10 mouse cellular contexts compared by ENCODE assay signal in the genomic region with DNA sequence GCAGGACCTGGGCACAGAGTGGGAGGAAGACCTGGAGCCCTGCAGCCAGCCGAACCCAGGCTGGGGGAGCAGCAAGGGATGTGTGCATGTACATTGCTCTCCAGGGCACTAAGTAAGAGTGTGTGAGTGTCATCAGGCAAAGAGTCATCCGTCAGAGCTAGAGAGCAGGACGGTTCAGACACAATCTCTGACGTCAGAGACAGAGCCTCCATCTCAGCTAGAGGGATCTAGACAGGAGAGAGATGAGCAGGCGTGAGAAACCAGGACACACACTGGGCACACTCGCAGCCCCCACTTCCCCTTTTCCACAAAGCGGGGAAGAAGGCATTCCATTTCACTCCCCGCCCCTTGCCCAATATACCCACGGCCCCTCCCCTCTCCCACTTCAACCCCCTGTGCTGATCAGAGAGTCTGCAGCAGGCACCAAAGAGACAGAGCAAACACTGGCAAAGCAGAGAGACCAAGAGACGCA. TPM values are rescaled to one million over a fixed set of nuclear protein-coding genes. Genes with fewer than 3 reads are reported as not detected.
A peak's percentile ranks its signal among the peaks of the same experiment; 100 is the strongest.
DNase-seq lines count a peak whose midpoint lies in the region; ATAC-seq and TF ChIP-seq lines count a peak whose summit lies in the region.
"Had no signal": no experiment of that assay in that cellular context is flagged by ENCODE, and none has a peak within 500 bp of the region (broad histone marks: within the 10 kb centered on the region; RNA-seq: fewer than 3 reads in every experiment).

No protein-coding gene starts in this region.

- no peak for TF ChIP-seq CTCF in midbrain, postnatal 0 days (IDR thresholded peaks at IDR 0.05)

- H3K27ac ChIP-seq in limb, embryonic 13.5 days, result no peak overlapping the region
- H3K27ac ChIP-seq in limb, embryonic 10.5 days, result no peak overlapping the region; the same call in 1 of the 2 replicates
- H3K27ac ChIP-seq in embryonic facial prominence, embryonic 14.5 days (replicated peaks; ENCODE audit: low read depth, low read length), result 0 out of 2 replicates have a peak overlapping the region, but pooled peaks have one; percentile 3
- H3K27ac ChIP-seq in hindbrain, embryonic 12.5 days, result peak overlapping the region; percentile 84
- H3K27ac ChIP-seq in midbrain, postnatal 0 days (ENCODE audit: low read depth, low read length), result peak overlapping the region; percentile 13; the same call in 1 of the 2 replicates

- H3K36me3 ChIP-seq in limb, embryonic 13.5 days, result peaks cover 97% of the 10 kb centered on the region
- peaks cover 92% of the 10 kb centered on the region for H3K36me3 ChIP-seq in limb, embryonic 10.5 days
- peaks cover 85% of the 10 kb centered on the region for H3K36me3 ChIP-seq in embryonic facial prominence, embryonic 14.5 days (ENCODE audit: control insufficient read depth, insufficient read depth, low read length)
- peaks cover 39% of the 10 kb centered on the region for H3K36me3 ChIP-seq in hindbrain, embryonic 12.5 days
- peaks cover 38% of the 10 kb centered on the region for H3K36me3 ChIP-seq in midbrain, postnatal 0 days (ENCODE audit: insufficient read depth, low read length)
- H3K36me3 ChIP-seq: G1E had no signal

- 43% methylated on average over 10 of the region's 10 CpGs for WGBS in limb, embryonic 13.5 days
- WGBS in limb, embryonic 10.5 days, result 32% methylated on average over 10 of the region's 10 CpGs
- WGBS in embryonic facial prominence, embryonic 14.5 days, result 38% methylated on average over 10 of the region's 10 CpGs
- 14% methylated on average over 10 of the region's 10 CpGs for WGBS in hindbrain, embryonic 12.5 days
- WGBS in midbrain, postnatal 0 days, result 16% methylated on average over 10 of the region's 10 CpGs

- peaks cover 35% of the 10 kb centered on the region for H3K4me1 ChIP-seq in limb, embryonic 13.5 days
- peaks cover 43% of the 10 kb centered on the region for H3K4me1 ChIP-seq in limb, embryonic 10.5 days
- H3K4me1 ChIP-seq in embryonic facial prominence, embryonic 14.5 days (ENCODE audit: control insufficient read depth, insufficient read depth, low read length), result peaks cover 17% of the 10 kb centered on the region
- H3K4me1 ChIP-seq in hindbrain, embryonic 12.5 days, result peaks cover 57% of the 10 kb centered on the region
- H3K4me1 ChIP-seq in midbrain, postnatal 0 days (ENCODE audit: insufficient read depth, low read length), result 0 out of 2 replicates have a peak, but pooled peaks cover 4% of the 10 kb centered on the region

- H3K27me3 ChIP-seq in limb, embryonic 13.5 days, result no peaks in the 10 kb centered on the region
- peaks cover 51% of the 10 kb centered on the region for H3K27me3 ChIP-seq in limb, embryonic 10.5 days (ENCODE audit: low read depth, poor library complexity, severe bottlenecking)
- no peaks in the 10 kb centered on the region for H3K27me3 ChIP-seq in embryonic facial prominence, embryonic 14.5 days (replicated peaks; ENCODE audit: control insufficient read depth, insufficient read depth, low read length)
- H3K27me3 ChIP-seq in hindbrain, embryonic 12.5 days, result peaks cover 9% of the 10 kb centered on the region
- H3K27me3 ChIP-seq in midbrain, postnatal 0 days (ENCODE audit: insufficient read depth, low read length), result no peaks in the 10 kb centered on the region

- ATAC-seq in limb, embryonic 13.5 days (ENCODE audit: low FRiP score, low read depth), result peak; percentile 3; the same call in 1 of the 2 replicates
- peak; percentile 39; the same call in 1 of the 2 replicates for ATAC-seq in embryonic facial prominence, embryonic 14.5 days (ENCODE audit: low read depth)
- peak; percentile 73 for ATAC-seq in hindbrain, embryonic 12.5 days (ENCODE audit: low FRiP score)
- ATAC-seq in midbrain, postnatal 0 days (ENCODE audit: low FRiP score), result peak; percentile 35

- H3K4me2 ChIP-seq in limb, embryonic 13.5 days (replicated peaks), result no peak overlapping the region
- no peak overlapping the region for H3K4me2 ChIP-seq in embryonic facial prominence, embryonic 14.5 days (ENCODE audit: low read depth, low read length)
- peak overlapping the region; percentile 33 for H3K4me2 ChIP-seq in hindbrain, embryonic 12.5 days (replicated peaks)
- peak overlapping the region; percentile 21; the same call in 1 of the 2 replicates for H3K4me2 ChIP-seq in midbrain, postnatal 0 days (ENCODE audit: low read depth, low read length, poor library complexity, severe bottlenecking)

- H3K9ac ChIP-seq in limb, embryonic 13.5 days, result peak overlapping the region; percentile 13; the same call in 1 of the 2 replicates
- no peak overlapping the region for H3K9ac ChIP-seq in embryonic facial prominence, embryonic 14.5 days (ENCODE audit: low read depth, low read length)
- 0 out of 2 replicates have a peak overlapping the region, but pooled peaks have one; percentile 1 for H3K9ac ChIP-seq in hindbrain, embryonic 12.5 days
- peak overlapping the region; percentile 19; the same call in 1 of the 2 replicates for H3K9ac ChIP-seq in midbrain, postnatal 0 days (replicated peaks; ENCODE audit: low read length, poor library complexity, severe bottlenecking)

- DNase-seq in limb, embryonic 10.5 days (ENCODE audit: low spot score), result no peak
- DNase-seq in embryonic facial prominence, embryonic 14.5 days (ENCODE audit: low spot score), result no peak
- no peak for DNase-seq in midbrain, postnatal 0 days (ENCODE audit: low spot score)
- no peak for DNase-seq in B cell, adult 2 months
- no peak for DNase-seq in thymus, adult 18-20 months
- DNase-seq: adrenal gland, postnatal 36 days; thymus, postnatal 4 days had no signal

- no peaks in the 10 kb centered on the region for H3K9me3 ChIP-seq in limb, embryonic 13.5 days
- no peaks in the 10 kb centered on the region for H3K9me3 ChIP-seq in limb, embryonic 10.5 days (replicated peaks)
- H3K9me3 ChIP-seq in embryonic facial prominence, embryonic 14.5 days (ENCODE audit: control insufficient read depth, low read length), result no peaks in the 10 kb centered on the region
- H3K9me3 ChIP-seq in hindbrain, embryonic 12.5 days (replicated peaks), result no peaks in the 10 kb centered on the region
- no peaks in the 10 kb centered on the region for H3K9me3 ChIP-seq in midbrain, postnatal 0 days (ENCODE audit: low read length)
- H3K9me3 ChIP-seq: G1E had no signal

- H3K4me3 ChIP-seq in limb, embryonic 13.5 days, result no peak overlapping the region
- H3K4me3 ChIP-seq in limb, embryonic 10.5 days, result no peak overlapping the region
- H3K4me3 ChIP-seq in embryonic facial prominence, embryonic 14.5 days (ENCODE audit: low read depth, low read length), result no peak overlapping the region
- no peak overlapping the region for H3K4me3 ChIP-seq in hindbrain, embryonic 12.5 days
- H3K4me3 ChIP-seq in midbrain, postnatal 0 days (ENCODE audit: low read depth, low read length), result no peak overlapping the region

RNA-seq across cellular contexts. Expression of gene Abcc3, which starts 20.2 kb away (rescaled TPM):
- 0.59 and 1.1 TPM in 2 replicates for polyA plus RNA-seq in limb, embryonic 13.5 days (2015; fragmentation: Nextera tagmentation; extraction: Ambion mirVana)
- 0.59 and 0.88 TPM in 2 replicates for polyA plus RNA-seq in limb, embryonic 10.5 days (2016; fragmentation: Nextera tagmentation; extraction: Ambion mirVana)
- 1.3 and 2.2 TPM in 2 replicates for polyA plus RNA-seq in embryonic facial prominence, embryonic 14.5 days (2014; fragmentation: Nextera tagmentation; extraction: Ambion mirVana)
- polyA plus RNA-seq in hindbrain, embryonic 12.5 days (2016; fragmentation: Nextera tagmentation; extraction: Ambion mirVana), result 0.81 and 1.2 TPM in 2 replicates
- total RNA-seq in midbrain, postnatal 0 days (2014; rRNA removed), result 1.7 and 3.6 TPM in 2 replicates
- polyA plus RNA-seq in midbrain, postnatal 0 days (2015; fragmentation: Nextera tagmentation; extraction: Ambion mirVana), result 0.72 and 0.99 TPM in 2 replicates
- polyA plus RNA-seq: G1E had no signal

Comparison
In these comparisons a context has a peak if more than half of its experiments do, and no peak if none do; other contexts are left out.
1. ATAC-seq: peak in every context shown above with its lines; median percentile 73 in hindbrain, embryonic 12.5 days; 39 in embryonic facial prominence, embryonic 14.5 days; 35 in midbrain, postnatal 0 days; 3 in limb, embryonic 13.5 days.
2. H3K27ac ChIP-seq: peak in embryonic facial prominence, embryonic 14.5 days (single experiment), hindbrain, embryonic 12.5 days (single experiment) and midbrain, postnatal 0 days (single experiment); none in limb, embryonic 13.5 days (single experiment) and limb, embryonic 10.5 days (single experiment).
3. H3K4me2 ChIP-seq: peak in hindbrain, embryonic 12.5 days (single experiment) and midbrain, postnatal 0 days (single experiment); none in limb, embryonic 13.5 days (single experiment) and embryonic facial prominence, embryonic 14.5 days (single experiment).